Mouse (Mus musculus): ENCODE data around the gene Gm11938. TPM values are rescaled to one million over a fixed set of nuclear protein-coding genes. Genes with fewer than 3 reads are reported as not detected.
A peak's percentile ranks its signal among the peaks of the same experiment; 100 is the strongest.
"Not testable (repeated sequence)": the region's sequence is repeated elsewhere in the genome, so short reads cannot be mapped to it uniquely, and the experiment has no call there.

Gm11938 gene
- polyA plus RNA-seq, 1 experiment from 2014 or later, result not detected

DNA sequence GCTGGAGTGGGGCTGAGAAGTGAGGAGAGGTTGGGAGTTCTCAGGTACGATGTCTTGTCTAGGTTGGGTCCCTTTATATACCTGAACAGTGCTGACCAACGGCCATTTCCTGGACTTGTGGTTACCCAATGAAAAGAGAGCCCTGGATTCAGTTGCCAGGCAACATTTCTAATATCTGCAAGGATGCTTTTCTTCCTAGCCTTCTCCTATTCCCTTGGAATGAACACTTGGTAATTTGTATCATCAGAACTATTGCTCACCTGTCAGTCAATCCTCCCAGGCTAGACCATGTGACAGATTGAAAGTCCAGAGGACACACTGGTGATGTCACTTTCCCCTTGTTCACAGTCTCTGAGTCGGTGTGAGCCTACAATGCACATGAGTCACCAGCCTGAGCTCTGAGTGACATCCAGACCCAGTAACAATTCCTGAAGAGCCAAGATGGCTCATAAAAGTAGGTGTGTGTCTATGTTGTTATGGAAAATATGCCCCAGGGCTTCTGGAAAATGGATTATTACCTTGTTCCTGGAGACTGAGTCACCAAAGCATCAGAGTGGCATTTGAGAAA, 11.8 kb upstream of the Gm11938 start, which contains the start of gene Krtap2-4:
Krtap2-4 (minus strand) TSS at position 51 of the 568 bp plus-strand sequence.
- WGBS, result 78% methylated on average over 3 of the region's 3 CpGs
- Histone ChIP-seq H3K4me3 (no peak within 1 kb of the TSS), H3K9ac (no peak within 1 kb of the TSS), H3K27ac (replicated peaks) (no peak within 1 kb of the TSS), H3K27me3 (no peaks in the 10 kb centered on the region), H3K9me3 (no peaks in the 10 kb centered on the region), H3K4me1 (replicated peaks) (no peaks in the 10 kb centered on the region), H3K4me2 (no peak within 1 kb of the TSS), H3K36me3 (no peaks in the 10 kb centered on the region)
- ATAC-seq (ENCODE audit: low FRiP score, low read depth), result no peak

GRCm38 (mm10) chr11:99610089-99610488, 7.0 kb upstream of the Gm11938 start, which contains the start of gene Gm11937:
Gene Gm11937 (minus strand): TSS chr11:99610189.
- WGBS, result 79% methylated on average over 1 of the region's 2 CpGs
- not testable (repeated sequence) for H3K9me3 ChIP-seq

GRCm38 (mm10) chr11:99609126-99609525, 6.0 kb upstream of the Gm11938 start:
- WGBS, result 68% methylated on average over 1 of the region's 1 CpGs

More at GRCm38 (mm10) chr11:99610089-99610488, 7.0 kb upstream of the Gm11938 start, which contains the start of gene Gm11937:
- H3K9ac ChIP-seq; H3K4me3 ChIP-seq; H3K4me2 ChIP-seq; H3K27ac ChIP-seq (replicated peaks); H3K36me3 ChIP-seq; ATAC-seq (ENCODE audit: low FRiP score, low read depth); H3K27me3 ChIP-seq; H3K4me1 ChIP-seq (replicated peaks): not testable (repeated sequence)

GRCm38 (mm10) chr11:99597742-99598141, 5.4 kb downstream of the Gm11938 start, which contains the start of gene Krtap9-3:
Gene Krtap9-3 (minus strand): TSS chr11:99598105.
- H3K4me3 ChIP-seq; ATAC-seq (ENCODE audit: low FRiP score, low read depth); H3K4me2 ChIP-seq; H3K9ac ChIP-seq; H3K27ac ChIP-seq (replicated peaks); H3K27me3 ChIP-seq; H3K9me3 ChIP-seq; H3K4me1 ChIP-seq (replicated peaks); H3K36me3 ChIP-seq: not testable (repeated sequence)
- 80% methylated on average over 6 of the region's 6 CpGs for WGBS

More at GRCm38 (mm10) chr11:99609126-99609525, 6.0 kb upstream of the Gm11938 start:
- no peak overlapping the region for H3K4me3 ChIP-seq
- no peak for ATAC-seq (ENCODE audit: low FRiP score, low read depth)
- no peak overlapping the region for H3K4me2 ChIP-seq
- no peaks in the 10 kb centered on the region for H3K27me3 ChIP-seq
- H3K36me3 ChIP-seq, result no peaks in the 10 kb centered on the region
- no peak overlapping the region for H3K27ac ChIP-seq (replicated peaks)
- H3K9me3 ChIP-seq, result no peaks in the 10 kb centered on the region
- no peak overlapping the region for H3K9ac ChIP-seq
- no peaks in the 10 kb centered on the region for H3K4me1 ChIP-seq (replicated peaks)

DNA sequence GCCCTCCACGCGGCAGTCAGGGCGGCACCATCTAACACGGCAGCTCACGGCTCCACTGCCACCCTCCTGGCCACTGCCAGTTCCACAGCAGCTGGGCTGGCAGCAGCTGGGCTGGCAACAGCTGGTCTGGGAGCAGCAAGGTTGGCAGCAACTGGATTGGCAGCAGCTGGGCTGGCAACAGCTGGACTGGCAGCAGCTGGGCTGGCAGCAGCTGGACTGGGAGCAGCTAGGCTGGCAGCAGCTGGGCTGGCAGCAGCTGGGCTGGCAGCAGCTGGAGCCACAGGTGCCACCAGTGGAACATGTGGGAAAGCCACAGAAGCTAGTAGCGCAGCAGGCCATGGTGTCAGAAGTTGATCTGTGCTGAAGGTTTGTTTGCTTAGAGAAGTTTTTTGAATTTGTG, 12.1 kb downstream of the Gm11938 start, which contains the start of gene Krtap1-3:
Krtap1-3 (minus strand) TSS at position 359 of the 400 bp plus-strand sequence.
- 83% methylated on average over 6 of the region's 6 CpGs for WGBS
- no peak within 1 kb of the TSS for H3K27ac ChIP-seq (replicated peaks)
- no peak for ATAC-seq (ENCODE audit: low FRiP score, low read depth)

GRCm38 (mm10) chr11:99585096-99585495, 18.0 kb downstream of the Gm11938 start:
- Histone ChIP-seq H3K36me3 (no peaks in the 10 kb centered on the region), H3K9ac (no peak overlapping the region), H3K4me2 (no peak overlapping the region), H3K4me1 (replicated peaks) (no peaks in the 10 kb centered on the region), H3K9me3 (no peaks in the 10 kb centered on the region), H3K27ac (replicated peaks) (no peak overlapping the region), H3K27me3 (no peaks in the 10 kb centered on the region), H3K4me3 (no peak overlapping the region)
- 87% methylated on average over 7 of the region's 7 CpGs for WGBS
- ATAC-seq (ENCODE audit: low FRiP score, low read depth), result no peak

More for the DNA sequence above, 12.1 kb downstream of the Gm11938 start, which contains the start of gene Krtap1-3:
- no peak within 1 kb of the TSS for H3K4me2 ChIP-seq
- no peaks in the 10 kb centered on the region for H3K4me1 ChIP-seq (replicated peaks)
- H3K36me3 ChIP-seq, result no peaks in the 10 kb centered on the region
- no peak within 1 kb of the TSS for H3K4me3 ChIP-seq
- H3K27me3 ChIP-seq, result no peaks in the 10 kb centered on the region
- H3K9ac ChIP-seq, result no peak within 1 kb of the TSS
- no peaks in the 10 kb centered on the region for H3K9me3 ChIP-seq

- 84% methylated on average over 5 of the region's 5 CpGs for WGBS
- no peak for ATAC-seq (ENCODE audit: low FRiP score, low read depth)
Observed at GRCm38 (mm10) chr11:99583245-99583704, 19.8 kb downstream of the Gm11938 start, which contains the start of gene Krtap1-4. Gene Krtap1-4 (minus strand): TSS chr11:99583654.

DNA sequence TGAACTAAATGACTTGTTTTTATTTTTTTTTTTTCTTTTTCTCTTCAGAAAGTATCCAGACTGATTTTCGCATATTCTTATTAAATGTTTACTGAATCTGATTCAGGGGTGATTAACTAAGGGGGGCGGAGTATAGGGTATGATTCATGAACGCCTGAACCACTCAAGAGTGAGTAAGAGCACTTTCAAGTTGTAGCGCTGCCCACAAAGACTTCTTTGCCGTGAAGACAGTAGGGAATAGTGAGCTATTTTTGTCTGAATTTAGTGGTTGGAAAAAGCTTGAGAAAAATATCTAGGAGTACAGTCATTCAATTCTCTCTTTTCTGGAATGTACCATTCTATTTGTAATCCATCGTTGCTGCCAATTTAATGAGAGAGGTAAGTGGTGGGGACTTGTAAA, 21.5 kb downstream of the Gm11938 start:
- no peak overlapping the region for H3K4me3 ChIP-seq
- no peaks in the 10 kb centered on the region for H3K27me3 ChIP-seq
- no peaks in the 10 kb centered on the region for H3K4me1 ChIP-seq (replicated peaks)
- ATAC-seq (ENCODE audit: low FRiP score, low read depth), result no peak
- H3K36me3 ChIP-seq, result no peaks in the 10 kb centered on the region
- no peak overlapping the region for H3K9ac ChIP-seq
- H3K9me3 ChIP-seq, result no peaks in the 10 kb centered on the region
- no peak overlapping the region for H3K27ac ChIP-seq (replicated peaks)
- no peak overlapping the region for H3K4me2 ChIP-seq
- 87% methylated on average over 6 of the region's 6 CpGs for WGBS

More at GRCm38 (mm10) chr11:99583245-99583704, 19.8 kb downstream of the Gm11938 start, which contains the start of gene Krtap1-4:
- Histone ChIP-seq H3K4me3 (no peak within 1 kb of the TSS), H3K36me3 (no peaks in the 10 kb centered on the region), H3K27ac (replicated peaks) (no peak within 1 kb of the TSS), H3K4me1 (replicated peaks) (no peaks in the 10 kb centered on the region), H3K27me3 (no peaks in the 10 kb centered on the region), H3K9ac (no peak within 1 kb of the TSS), H3K9me3 (no peaks in the 10 kb centered on the region), H3K4me2 (no peak within 1 kb of the TSS)

GRCm38 (mm10) chr11:99581051-99581450, 22.1 kb downstream of the Gm11938 start:
- Histone ChIP-seq H3K9ac (no peak overlapping the region), H3K27ac (replicated peaks) (no peak overlapping the region), H3K27me3 (no peaks in the 10 kb centered on the region), H3K4me2 (no peak overlapping the region), H3K9me3 (no peaks in the 10 kb centered on the region), H3K36me3 (no peaks in the 10 kb centered on the region), H3K4me3 (no peak overlapping the region), H3K4me1 (replicated peaks) (no peaks in the 10 kb centered on the region)
- 92% methylated on average over 5 of the region's 5 CpGs for WGBS
- no peak for ATAC-seq (ENCODE audit: low FRiP score, low read depth)

DNA sequence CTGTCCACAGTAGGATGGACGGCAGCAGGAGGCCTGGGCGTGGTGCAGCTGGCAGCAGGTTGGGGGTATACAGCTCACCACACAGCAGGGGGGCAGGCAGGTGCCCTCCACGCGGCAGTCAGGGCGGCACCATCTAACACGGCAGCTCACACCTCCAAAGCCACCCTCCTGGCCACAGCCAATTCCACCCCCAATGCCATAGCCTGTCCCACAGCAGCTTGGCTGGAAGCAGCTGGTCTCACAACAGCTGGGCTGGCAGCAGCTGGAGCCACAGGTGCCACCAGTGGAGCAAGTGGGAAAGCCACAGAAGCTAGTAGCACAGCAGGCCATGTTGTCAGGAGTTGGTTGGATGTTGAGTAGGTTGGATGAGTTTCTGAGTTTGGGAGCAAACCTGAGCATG, 22.5 kb downstream of the Gm11938 start, which contains the start of gene Krtap1-5:
Krtap1-5 (minus strand) TSS at position 381 of the 400 bp plus-strand sequence.
- Histone ChIP-seq H3K4me3 (no peak within 1 kb of the TSS), H3K4me1 (replicated peaks) (no peaks in the 10 kb centered on the region), H3K27me3 (no peaks in the 10 kb centered on the region), H3K36me3 (no peaks in the 10 kb centered on the region), H3K9ac (no peak within 1 kb of the TSS), H3K9me3 (no peaks in the 10 kb centered on the region), H3K4me2 (no peak within 1 kb of the TSS), H3K27ac (replicated peaks) (no peak within 1 kb of the TSS)
- WGBS, result 90% methylated on average over 6 of the region's 6 CpGs
- ATAC-seq (ENCODE audit: low FRiP score, low read depth), result no peak

DNA sequence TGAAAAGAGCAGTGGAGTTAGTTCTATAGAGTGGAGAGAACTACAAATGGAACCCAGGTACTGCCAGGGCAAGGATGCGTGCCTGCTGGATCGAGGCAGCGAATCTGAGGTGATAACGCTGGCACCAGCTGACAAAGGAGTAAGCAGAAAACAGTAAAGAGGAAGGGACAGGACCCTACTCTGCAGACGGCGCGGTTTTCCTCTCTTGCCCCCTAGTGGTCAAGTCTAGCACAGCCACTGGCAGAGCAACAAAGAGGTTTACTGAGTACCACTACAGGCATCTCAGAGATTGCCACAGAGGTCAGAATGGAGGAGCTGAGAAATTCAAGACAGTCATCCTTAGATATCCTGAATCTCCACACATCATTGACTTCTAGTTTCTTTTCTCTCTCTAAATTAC, 29.0 kb downstream of the Gm11938 start:
- ATAC-seq (ENCODE audit: low FRiP score, low read depth), result peak; percentile 59; the same call in 1 of the 2 replicates
- H3K27ac ChIP-seq (replicated peaks), result no peak overlapping the region
- 5% methylated on average over 7 of the region's 7 CpGs for WGBS
- no peaks in the 10 kb centered on the region for H3K36me3 ChIP-seq
- 0 out of 2 replicates have a peak overlapping the region, but pooled peaks have one; percentile 9 for H3K4me3 ChIP-seq
- H3K9me3 ChIP-seq, result no peaks in the 10 kb centered on the region
- H3K4me2 ChIP-seq, result peak overlapping the region; percentile 42
- no peaks in the 10 kb centered on the region for H3K4me1 ChIP-seq (replicated peaks)
- no peak overlapping the region for H3K9ac ChIP-seq
- no peaks in the 10 kb centered on the region for H3K27me3 ChIP-seq

GRCm38 (mm10) chr11:99573164-99573563, 29.9 kb downstream of the Gm11938 start:
- no peak for ATAC-seq (ENCODE audit: low FRiP score, low read depth)
- H3K9me3 ChIP-seq, result no peaks in the 10 kb centered on the region
- no peaks in the 10 kb centered on the region for H3K36me3 ChIP-seq
- no peaks in the 10 kb centered on the region for H3K27me3 ChIP-seq
- no peak overlapping the region for H3K27ac ChIP-seq (replicated peaks)
- no peak overlapping the region for H3K4me3 ChIP-seq
- no peaks in the 10 kb centered on the region for H3K4me1 ChIP-seq (replicated peaks)
- no peak overlapping the region for H3K4me2 ChIP-seq
- WGBS, result 39% methylated on average over 4 of the region's 4 CpGs
- no peak overlapping the region for H3K9ac ChIP-seq
